Mouse (Mus musculus): ENCODE data around the gene Xpa. TPM values are rescaled to one million over a fixed set of nuclear protein-coding genes. Genes with fewer than 3 reads are reported as not detected.
A peak's percentile ranks its signal among the peaks of the same experiment; 100 is the strongest.

Gene Xpa
- polyA plus RNA-seq, 1 experiment from 2014 or later = 18.2 TPM

GRCm38 (mm10) chr4:46182181-46182580 is 13.9 kb downstream of the Xpa start:
- Histone ChIP-seq H3K4me3 (no peak overlapping the region), H3K9me3 (no peaks in the 10 kb centered on the region), H3K27me3 (ENCODE audit: insufficient read depth, poor library complexity, severe bottlenecking) (no peaks in the 10 kb centered on the region), H3K27ac (no peak overlapping the region), H3K36me3 (peaks cover 84% of the 10 kb centered on the region), H3K4me1 (no peaks in the 10 kb centered on the region)
- DNase-seq (ENCODE audit: low spot score) = no peak
- 86% methylated on average over 7 of the region's 7 CpGs for WGBS

- Histone ChIP-seq H3K27me3 (ENCODE audit: insufficient read depth, poor library complexity, severe bottlenecking) (no peaks in the 10 kb centered on the region), H3K36me3 (peaks cover 86% of the 10 kb centered on the region), H3K27ac (no peak overlapping the region), H3K4me1 (no peaks in the 10 kb centered on the region), H3K9me3 (no peaks in the 10 kb centered on the region), H3K4me3 (no peak overlapping the region)
- no peak for DNase-seq (ENCODE audit: low spot score)
- 79% methylated on average over 6 of the region's 6 CpGs for WGBS
Observed at GRCm38 (mm10) chr4:46181168-46181567, 14.9 kb downstream of the Xpa start.

GRCm38 (mm10) chr4:46177496-46177895 is 18.6 kb downstream of the Xpa start:
- Histone ChIP-seq H3K4me1 (no peaks in the 10 kb centered on the region), H3K4me3 (no peak overlapping the region), H3K9me3 (no peaks in the 10 kb centered on the region), H3K27me3 (ENCODE audit: insufficient read depth, poor library complexity, severe bottlenecking) (no peaks in the 10 kb centered on the region), H3K36me3 (peaks cover 90% of the 10 kb centered on the region), H3K27ac (no peak overlapping the region)
- 81% methylated on average over 7 of the region's 7 CpGs for WGBS
- no peak for DNase-seq (ENCODE audit: low spot score)

DNA sequence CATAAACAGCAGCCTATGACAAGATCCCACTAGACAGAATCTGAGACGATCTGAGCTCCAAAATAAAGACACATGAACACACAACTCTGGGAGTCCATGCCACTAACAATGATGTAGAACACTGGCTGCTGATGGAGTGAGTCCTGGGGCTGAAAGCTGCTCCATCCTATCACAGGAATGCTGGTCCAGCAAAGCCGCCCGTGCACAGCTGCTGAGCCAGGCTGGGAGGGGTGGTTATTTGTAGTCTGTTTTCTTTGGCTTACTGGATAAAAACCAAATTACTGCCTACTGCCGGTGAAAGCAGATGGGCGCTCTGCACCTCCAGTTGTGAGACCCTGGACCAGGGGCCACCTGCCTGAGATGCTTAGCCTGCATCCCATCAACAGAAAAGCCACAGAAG is 19.1 kb downstream of the Xpa start:
- no peak overlapping the region for H3K27ac ChIP-seq
- H3K27me3 ChIP-seq (ENCODE audit: insufficient read depth, poor library complexity, severe bottlenecking) = no peaks in the 10 kb centered on the region
- DNase-seq (ENCODE audit: low spot score) = no peak
- WGBS = 83% methylated on average over 5 of the region's 5 CpGs
- H3K9me3 ChIP-seq = no peaks in the 10 kb centered on the region
- no peak overlapping the region for H3K4me3 ChIP-seq
- no peaks in the 10 kb centered on the region for H3K4me1 ChIP-seq
- H3K36me3 ChIP-seq = peaks cover 89% of the 10 kb centered on the region

DNA sequence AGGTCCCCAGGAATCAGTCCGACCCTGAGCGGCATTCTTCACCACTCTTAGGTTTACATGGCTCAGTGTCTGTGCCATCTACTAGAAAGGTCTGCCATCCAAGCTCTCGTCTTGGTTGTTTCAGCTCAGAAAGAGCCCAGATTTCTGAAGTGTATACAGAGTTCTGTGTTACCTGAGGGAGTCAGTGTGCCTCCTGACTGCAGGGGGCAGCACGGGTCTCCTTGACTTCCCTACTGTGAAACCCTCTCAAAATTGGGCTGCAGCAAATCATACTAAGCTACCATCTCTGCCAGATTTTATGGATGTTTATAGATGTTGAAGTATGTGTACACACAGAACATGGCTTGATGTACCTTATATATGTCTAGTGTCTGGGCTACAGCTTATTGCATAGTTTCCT is 19.8 kb downstream of the Xpa start:
- Histone ChIP-seq H3K9me3 (no peaks in the 10 kb centered on the region), H3K4me3 (no peak overlapping the region), H3K36me3 (peaks cover 89% of the 10 kb centered on the region), H3K27me3 (ENCODE audit: insufficient read depth, poor library complexity, severe bottlenecking) (no peaks in the 10 kb centered on the region), H3K4me1 (no peaks in the 10 kb centered on the region), H3K27ac (no peak overlapping the region)
- DNase-seq (ENCODE audit: low spot score) = no peak
- WGBS = 75% methylated on average over 4 of the region's 4 CpGs

- H3K36me3 ChIP-seq = peaks cover 94% of the 10 kb centered on the region
- H3K27me3 ChIP-seq (ENCODE audit: insufficient read depth, poor library complexity, severe bottlenecking) = no peaks in the 10 kb centered on the region
- H3K9me3 ChIP-seq = no peaks in the 10 kb centered on the region
- no peak overlapping the region for H3K4me3 ChIP-seq
- no peak overlapping the region for H3K27ac ChIP-seq
- no peak for DNase-seq (ENCODE audit: low spot score)
- 78% methylated on average over 7 of the region's 7 CpGs for WGBS
- H3K4me1 ChIP-seq = no peaks in the 10 kb centered on the region
Observed at GRCm38 (mm10) chr4:46171761-46172160, 24.4 kb downstream of the Xpa start.

DNA sequence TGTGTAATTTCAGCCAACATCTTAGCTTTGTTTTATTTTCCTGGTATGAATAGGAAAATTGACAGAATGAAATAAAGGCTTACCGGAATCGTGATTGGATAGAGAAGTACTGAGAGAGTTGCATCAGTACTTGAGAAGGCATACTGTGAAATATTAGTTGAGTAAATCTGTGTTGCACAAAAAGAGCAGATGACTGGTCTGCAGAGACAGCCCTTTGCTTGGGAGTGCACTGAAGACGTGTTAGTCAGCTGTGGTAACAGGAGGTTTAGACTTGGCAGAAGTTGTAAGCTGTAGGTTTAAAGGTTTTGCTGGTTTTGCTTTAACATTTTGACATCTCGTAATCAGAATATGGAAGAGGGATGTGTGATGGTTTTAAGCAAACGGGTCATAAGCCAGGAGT is 30.3 kb downstream of the Xpa start:
- Histone ChIP-seq H3K4me3 (no peak overlapping the region), H3K36me3 (peaks cover 99% of the 10 kb centered on the region), H3K27me3 (ENCODE audit: insufficient read depth, poor library complexity, severe bottlenecking) (no peaks in the 10 kb centered on the region), H3K27ac (no peak overlapping the region), H3K9me3 (no peaks in the 10 kb centered on the region), H3K4me1 (no peaks in the 10 kb centered on the region)
- 96% methylated on average over 5 of the region's 5 CpGs for WGBS
- no peak for DNase-seq (ENCODE audit: low spot score)

- DNase-seq (ENCODE audit: low spot score) = no peak
- no peak overlapping the region for H3K27ac ChIP-seq
- H3K36me3 ChIP-seq = peaks cover 98% of the 10 kb centered on the region
- no peaks in the 10 kb centered on the region for H3K4me1 ChIP-seq
- H3K9me3 ChIP-seq = no peaks in the 10 kb centered on the region
- H3K27me3 ChIP-seq (ENCODE audit: insufficient read depth, poor library complexity, severe bottlenecking) = no peaks in the 10 kb centered on the region
- WGBS = 77% methylated on average over 2 of the region's 2 CpGs
- H3K4me3 ChIP-seq = no peak overlapping the region
Observed at GRCm38 (mm10) chr4:46164027-46164426, 32.1 kb downstream of the Xpa start.

- H3K9me3 ChIP-seq = no peaks in the 10 kb centered on the region
- no peak overlapping the region for H3K4me3 ChIP-seq
- H3K27me3 ChIP-seq (ENCODE audit: insufficient read depth, poor library complexity, severe bottlenecking) = no peaks in the 10 kb centered on the region
- H3K27ac ChIP-seq = no peak overlapping the region
- no peak for DNase-seq (ENCODE audit: low spot score)
- peaks cover 88% of the 10 kb centered on the region for H3K36me3 ChIP-seq
- 90% methylated on average over 12 of the region's 12 CpGs for WGBS
- H3K4me1 ChIP-seq = no peaks in the 10 kb centered on the region
Observed at GRCm38 (mm10) chr4:46151903-46152544, 44.1 kb downstream of the Xpa start.

- Histone ChIP-seq H3K4me1 (no peaks in the 10 kb centered on the region), H3K36me3 (peaks cover 60% of the 10 kb centered on the region)
- 81% methylated on average over 1 of the region's 1 CpGs for WGBS
Observed at GRCm38 (mm10) chr4:46146881-46147280, 49.2 kb downstream of the Xpa start.

GRCm38 (mm10) chr4:46144323-46144722 is 51.8 kb downstream of the Xpa start:
- Histone ChIP-seq H3K9me3 (no peaks in the 10 kb centered on the region), H3K27me3 (ENCODE audit: insufficient read depth, poor library complexity, severe bottlenecking) (no peaks in the 10 kb centered on the region), H3K27ac (no peak overlapping the region), H3K4me1 (peaks cover 13% of the 10 kb centered on the region), H3K4me3 (no peak overlapping the region), H3K36me3 (peaks cover 35% of the 10 kb centered on the region)
- DNase-seq (ENCODE audit: low spot score) = no peak
- WGBS = 73% methylated on average over 3 of the region's 3 CpGs

More at GRCm38 (mm10) chr4:46146881-46147280, 49.2 kb downstream of the Xpa start:
- Histone ChIP-seq H3K27ac (no peak overlapping the region), H3K9me3 (no peaks in the 10 kb centered on the region), H3K4me3 (no peak overlapping the region), H3K27me3 (ENCODE audit: insufficient read depth, poor library complexity, severe bottlenecking) (no peaks in the 10 kb centered on the region)
- no peak for DNase-seq (ENCODE audit: low spot score)

DNA sequence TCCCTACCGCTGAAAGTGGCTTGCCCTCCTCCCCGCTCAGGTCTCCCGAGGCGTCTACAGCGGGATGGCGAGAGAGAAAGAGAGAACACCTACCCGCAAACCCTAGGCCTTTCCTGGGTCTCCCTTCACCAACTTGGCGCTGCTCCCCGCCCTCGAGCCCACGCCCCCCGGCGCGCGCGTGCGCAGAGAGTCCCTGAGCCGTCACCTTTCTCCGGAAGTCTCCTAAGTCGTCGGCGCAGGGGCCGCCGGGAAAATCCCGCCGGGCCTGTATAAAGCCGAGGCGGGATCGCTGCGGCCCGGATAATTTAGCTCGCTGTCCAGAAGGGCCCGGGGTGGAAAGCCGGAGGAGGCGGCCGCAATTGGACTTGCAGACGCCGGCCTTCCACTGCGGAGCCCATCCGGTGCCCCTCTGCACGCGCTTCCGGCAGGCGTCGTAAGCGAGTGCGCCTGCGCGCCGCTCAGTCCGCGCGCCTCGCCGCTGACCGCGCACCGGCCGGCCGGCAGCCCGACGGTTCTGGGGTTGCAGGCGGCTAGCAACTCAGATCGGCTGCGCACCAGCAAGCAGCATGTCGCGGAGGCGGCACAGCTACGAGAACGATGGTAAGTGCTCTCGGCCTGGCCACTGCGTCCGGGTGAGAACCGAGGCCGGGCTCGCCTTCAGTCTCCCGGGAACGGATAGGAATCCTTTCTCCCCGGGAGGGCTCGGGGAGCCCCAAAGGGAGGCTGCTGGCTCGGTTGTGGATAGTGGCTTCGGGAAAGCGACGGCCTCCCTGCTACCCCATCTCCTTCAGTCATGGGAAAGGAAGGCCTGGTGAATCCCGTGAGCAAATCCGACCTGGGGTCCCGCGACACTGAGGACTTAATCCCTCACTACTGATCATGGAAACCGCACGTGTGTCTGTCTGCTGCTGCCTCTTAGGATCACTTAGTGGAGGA is 57.6 kb downstream of the Xpa start, which contains the start of the genes Ncbp1 and Tstd2:
Ncbp1 (plus strand) TSS at position 327 of the 936 bp plus-strand sequence.
Tstd2 (minus strand) TSS at position 408 of the 936 bp plus-strand sequence.
- H3K4me1 ChIP-seq = peaks cover 22% of the 10 kb centered on the region
- peaks cover 20% of the 10 kb centered on the region for H3K36me3 ChIP-seq
- H3K27me3 ChIP-seq (ENCODE audit: insufficient read depth, poor library complexity, severe bottlenecking) = no peaks in the 10 kb centered on the region
- WGBS = under 1% methylated on average over 89 of the region's 90 CpGs
- peak within 1 kb of the TSS; percentile 82 for H3K4me3 ChIP-seq
- no peaks in the 10 kb centered on the region for H3K9me3 ChIP-seq
- peak within 1 kb of the TSS; percentile 97 for H3K27ac ChIP-seq
- DNase-seq (ENCODE audit: low spot score) = peak; percentile 96

DNA sequence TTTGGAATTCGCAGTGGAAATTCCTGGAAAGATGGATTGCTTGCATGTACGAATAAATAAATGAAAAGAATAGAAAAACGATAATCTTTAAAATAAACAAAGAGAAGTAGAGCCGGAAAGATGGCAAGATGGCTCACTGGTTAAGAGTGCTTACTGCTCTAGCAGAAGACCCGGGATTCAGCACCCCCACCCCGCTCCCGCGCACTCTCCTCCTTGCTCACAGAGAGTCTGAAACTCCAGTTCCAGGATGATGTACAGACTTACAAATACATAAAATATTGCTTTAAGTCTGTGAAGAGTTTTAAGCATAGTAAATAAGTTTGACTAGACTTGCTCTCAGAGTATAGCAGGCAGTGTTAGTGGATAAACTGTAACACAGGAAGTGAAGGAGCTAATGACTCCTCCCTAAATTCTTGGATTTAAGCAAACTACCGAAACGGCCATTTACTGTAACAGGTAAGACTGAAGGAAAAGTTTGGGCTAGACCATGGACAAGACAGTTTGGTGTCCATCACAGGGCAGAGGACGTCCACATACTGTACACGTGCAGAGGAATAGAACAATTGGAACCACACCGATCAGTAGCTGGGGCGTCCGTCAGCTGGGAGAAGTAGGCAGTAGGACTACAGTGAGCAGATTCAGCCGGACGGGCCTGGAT is 58.4 kb downstream of the Xpa start:
- 5% methylated on average over 17 of the region's 17 CpGs for WGBS
- H3K9me3 ChIP-seq = no peaks in the 10 kb centered on the region
- peaks cover 22% of the 10 kb centered on the region for H3K4me1 ChIP-seq
- peak overlapping the region; percentile 97 for H3K27ac ChIP-seq
- H3K27me3 ChIP-seq (ENCODE audit: insufficient read depth, poor library complexity, severe bottlenecking) = no peaks in the 10 kb centered on the region
- H3K4me3 ChIP-seq = peak overlapping the region; percentile 82
- H3K36me3 ChIP-seq = peaks cover 28% of the 10 kb centered on the region
- no peak for DNase-seq (ENCODE audit: low spot score)
